Mouse (Mus musculus) kidney, adult 2 months (tissue): ENCODE results near the gene Rptor. TPM values are rescaled to one million over a fixed set of nuclear protein-coding genes. Genes with fewer than 3 reads are reported as not detected.

Experiments
- DNase-seq: peaks from one replicate; pipeline ENCODE4 v3.0.0; 2021
- H3K27ac ChIP-seq: fragments of 200-500 bp; 2 replicates; pipeline ENCODE4 v1.5.1; 2012; ENCODE audit warnings: low read depth, low read length, control low read depth, inconsistent platforms; ENCODE audit not compliant: insufficient read depth
- H3K27me3 ChIP-seq: fragments of 200-500 bp; replicated peaks from 2 replicates; pipeline ENCODE4 v1.6.1; 2012; ENCODE audit warnings: mild to moderate bottlenecking, moderate library complexity, low read length, inconsistent platforms; ENCODE audit not compliant: control insufficient read depth, insufficient read depth
- H3K36me3 ChIP-seq: fragments of 200-500 bp; 2 replicates; pipeline ENCODE4 v1.6.1; 2012; ENCODE audit warnings: mild to moderate bottlenecking, moderate library complexity, low read length, inconsistent platforms; ENCODE audit not compliant: control insufficient read depth, insufficient read depth
- H3K4me1 ChIP-seq: fragments of 200-500 bp; 2 replicates; pipeline ENCODE4 v1.6.1; 2011; ENCODE audit warnings: low read length; ENCODE audit not compliant: control insufficient read depth, insufficient read depth
- H3K4me3 ChIP-seq: fragments of 200-500 bp; 2 replicates; pipeline ENCODE4 v1.5.1; 2011; ENCODE audit warnings: mild to moderate bottlenecking, low read depth, low read length, control low read depth; ENCODE audit not compliant: insufficient read depth
- CTCF ChIP-seq: fragments of 200-500 bp; conservative IDR thresholded peaks from 2 replicates; pipeline ENCODE4 v1.5.1; 2011; ENCODE audit warnings: low read depth, mild to moderate bottlenecking, control low read depth, low read length, moderate library complexity, mixed read lengths; ENCODE audit not compliant: insufficient read depth, insufficient read length
- POLR2A ChIP-seq: fragments of 200-500 bp; IDR thresholded peaks from one replicate; pipeline ENCODE4 v1.6.1; 2011; ENCODE audit warnings: low read depth, low read length, control low read depth
- WGBS: fragments of 180-500 bp; shearing (Covaris S2); methylation state at CpG from one replicate; pipeline ENCODE4 v1.1.7; 2018; 5-methylcytosine and 5-hydroxymethylcytosine counted together
- polyA plus RNA-seq: library from polyadenylated mRNA; depleted of rRNA; stranded (reverse); fragments of >200 nt; gene quantifications from 2 replicates; pipeline ENCODE4 v1.2.3, GENCODE M21; 2012

Gene Rptor
- polyA plus RNA-seq, 1 experiment = 20.7 TPM

DNA sequence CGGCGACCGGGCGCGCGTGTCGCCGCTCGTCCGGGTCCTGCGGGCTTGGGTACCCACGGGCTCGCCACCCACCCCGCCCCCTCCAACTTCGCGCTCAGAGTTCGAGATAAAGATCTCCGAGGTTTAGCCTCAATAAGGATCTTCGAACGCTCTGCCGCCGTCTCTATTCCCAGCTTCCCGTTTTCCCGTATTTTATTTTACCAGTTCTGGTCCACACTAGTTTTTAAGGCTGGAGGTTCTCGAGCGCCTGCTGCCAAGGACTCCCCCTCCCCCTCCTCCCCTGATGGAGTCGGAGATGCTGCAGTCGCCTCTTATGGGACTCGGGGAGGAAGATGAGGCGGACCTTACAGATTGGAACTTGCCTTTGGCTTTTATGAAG is 811 bp downstream of the Rptor start:
- TF ChIP-seq POLR2A (no peak), CTCF (no peak)
- peak overlapping the region; percentile 73; the same call in 1 of the 2 replicates for H3K27ac ChIP-seq
- peak; percentile 26 for DNase-seq
- no peaks in the 10 kb centered on the region for H3K36me3 ChIP-seq
- H3K4me3 ChIP-seq = peak overlapping the region; percentile 99
- H3K27me3 ChIP-seq = no peaks in the 10 kb centered on the region
- peaks cover 7% of the 10 kb centered on the region for H3K4me1 ChIP-seq
- 1% methylated on average over 30 of the region's 30 CpGs for WGBS

DNA sequence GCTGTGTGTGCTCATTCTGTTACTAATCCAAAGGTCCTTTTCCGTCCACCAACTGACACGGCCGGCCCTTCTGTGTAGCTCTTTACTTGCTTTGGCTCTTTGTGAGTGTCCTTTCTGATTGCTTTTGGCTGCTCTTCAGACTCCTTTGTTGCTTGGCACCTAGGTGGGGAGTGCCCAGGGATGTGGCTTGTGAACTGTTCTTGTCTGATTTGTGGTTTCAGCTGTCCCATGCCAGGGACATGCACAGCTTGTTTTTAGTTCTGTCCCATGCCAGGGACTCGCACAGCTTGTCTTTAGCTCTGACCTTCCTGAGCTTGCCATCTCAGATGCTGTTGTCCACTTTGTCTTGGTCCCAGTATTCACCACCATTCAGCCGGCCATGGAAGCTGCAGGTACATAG is 4.8 kb downstream of the Rptor start:
- no peaks in the 10 kb centered on the region for H3K36me3 ChIP-seq
- H3K4me3 ChIP-seq = no peak overlapping the region
- no peaks in the 10 kb centered on the region for H3K27me3 ChIP-seq
- peaks cover 5% of the 10 kb centered on the region for H3K4me1 ChIP-seq
- TF ChIP-seq POLR2A (no peak), CTCF (no peak)
- DNase-seq = no peak
- no peak overlapping the region for H3K27ac ChIP-seq
- 83% methylated on average over 5 of the region's 5 CpGs for WGBS

DNA sequence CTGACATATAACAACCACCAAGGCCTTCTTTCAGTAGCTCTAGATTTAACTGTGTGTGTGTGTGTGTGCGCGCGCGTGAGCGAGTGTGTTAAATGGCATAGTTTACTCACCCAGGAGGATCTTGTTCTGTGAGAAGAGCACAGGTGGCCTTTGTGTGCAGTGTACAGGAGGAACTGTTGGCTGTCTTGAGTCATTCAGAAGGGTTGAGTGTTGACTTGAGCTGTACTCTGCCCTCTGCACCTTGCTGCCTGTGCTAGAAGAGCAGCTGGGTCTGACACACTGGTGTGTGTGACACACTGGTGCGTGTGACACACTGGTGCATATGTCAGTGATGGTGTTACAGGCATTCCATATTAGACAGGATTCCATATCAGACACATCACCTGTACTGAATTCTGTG is 8.8 kb downstream of the Rptor start:
- H3K4me3 ChIP-seq = no peak overlapping the region
- no peaks in the 10 kb centered on the region for H3K36me3 ChIP-seq
- H3K4me1 ChIP-seq = no peaks in the 10 kb centered on the region
- no peak overlapping the region for H3K27ac ChIP-seq
- no peak for DNase-seq
- TF ChIP-seq CTCF (no peak), POLR2A (no peak)
- WGBS = 94% methylated on average over 6 of the region's 6 CpGs
- no peaks in the 10 kb centered on the region for H3K27me3 ChIP-seq

DNA sequence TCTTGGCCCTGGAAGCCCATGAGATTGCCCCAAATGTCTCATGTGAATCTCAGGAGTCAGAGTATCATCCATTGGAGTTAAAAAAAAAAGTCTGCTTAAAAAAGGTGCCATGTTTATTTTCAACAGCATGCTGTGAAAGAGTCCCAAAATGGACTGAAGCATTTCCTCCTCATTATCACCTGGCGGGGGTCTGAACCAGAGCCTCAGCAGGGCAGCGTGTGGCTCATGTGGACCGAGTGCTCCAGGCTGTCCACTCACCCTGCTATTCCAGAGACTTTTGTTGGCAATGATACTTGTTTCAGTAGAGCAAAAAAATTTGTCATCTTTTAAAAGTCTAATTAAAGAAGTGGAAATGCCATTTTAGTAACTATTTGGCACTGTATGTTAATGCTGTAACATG is 9.5 kb downstream of the Rptor start:
- Histone ChIP-seq H3K4me3 (no peak overlapping the region), H3K27ac (no peak overlapping the region), H3K4me1 (no peaks in the 10 kb centered on the region), H3K27me3 (no peaks in the 10 kb centered on the region), H3K36me3 (no peaks in the 10 kb centered on the region)
- WGBS = 96% methylated on average over 3 of the region's 3 CpGs
- DNase-seq = no peak
- TF ChIP-seq POLR2A = no peak
- TF ChIP-seq CTCF = no peak

DNA sequence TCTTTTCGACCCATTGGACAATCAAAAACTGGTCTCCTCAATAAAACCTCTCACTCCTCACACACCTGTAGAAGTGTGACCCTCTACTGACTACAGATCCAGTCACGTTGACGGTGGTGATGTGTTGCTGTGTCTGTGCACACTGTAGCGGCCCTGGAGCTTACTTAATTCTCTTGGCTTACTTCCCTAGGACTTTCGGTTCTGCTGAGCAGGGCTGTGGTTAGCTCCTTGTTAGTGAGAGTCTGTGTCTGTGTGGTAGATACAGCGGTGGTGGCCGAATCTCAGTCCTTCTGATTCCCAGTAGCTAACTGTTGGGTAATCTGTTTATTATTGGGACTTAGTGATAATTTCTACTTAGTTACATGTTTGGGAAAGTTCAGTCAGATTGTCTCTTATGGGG is 12.4 kb downstream of the Rptor start:
- no peak overlapping the region for H3K4me3 ChIP-seq
- no peaks in the 10 kb centered on the region for H3K36me3 ChIP-seq
- no peak for DNase-seq
- no peaks in the 10 kb centered on the region for H3K27me3 ChIP-seq
- 87% methylated on average over 7 of the region's 7 CpGs for WGBS
- TF ChIP-seq CTCF = no peak
- TF ChIP-seq POLR2A = no peak
- H3K4me1 ChIP-seq = 0 out of 2 replicates have a peak, but pooled peaks cover under 1% of the 10 kb centered on the region
- no peak overlapping the region for H3K27ac ChIP-seq

DNA sequence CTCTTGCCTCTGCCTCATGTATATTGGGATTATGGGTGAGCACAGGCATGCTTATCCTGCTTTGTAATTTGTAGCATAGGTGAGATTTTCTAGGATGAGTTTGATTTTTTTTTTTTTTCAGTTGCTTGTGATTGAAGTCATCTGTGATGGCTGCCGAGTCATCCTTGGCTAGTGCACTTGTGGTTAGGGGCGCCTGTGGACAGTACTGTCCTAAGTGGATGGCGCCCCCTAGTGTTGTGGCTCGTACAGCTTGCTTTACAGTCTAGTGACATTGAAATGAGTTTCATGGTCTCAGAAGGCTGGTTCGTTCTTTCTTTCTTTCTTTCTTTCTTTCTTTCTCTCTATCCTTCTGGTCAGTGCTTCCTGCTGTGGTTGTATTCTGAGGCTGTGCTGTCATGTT is 16.1 kb downstream of the Rptor start:
- Histone ChIP-seq H3K4me1 (peaks cover 12% of the 10 kb centered on the region), H3K36me3 (no peaks in the 10 kb centered on the region), H3K4me3 (no peak overlapping the region), H3K27ac (no peak overlapping the region), H3K27me3 (no peaks in the 10 kb centered on the region)
- 58% methylated on average over 5 of the region's 5 CpGs for WGBS
- TF ChIP-seq CTCF (peak; percentile 63), POLR2A (no peak)
- DNase-seq = peak; percentile 35

DNA sequence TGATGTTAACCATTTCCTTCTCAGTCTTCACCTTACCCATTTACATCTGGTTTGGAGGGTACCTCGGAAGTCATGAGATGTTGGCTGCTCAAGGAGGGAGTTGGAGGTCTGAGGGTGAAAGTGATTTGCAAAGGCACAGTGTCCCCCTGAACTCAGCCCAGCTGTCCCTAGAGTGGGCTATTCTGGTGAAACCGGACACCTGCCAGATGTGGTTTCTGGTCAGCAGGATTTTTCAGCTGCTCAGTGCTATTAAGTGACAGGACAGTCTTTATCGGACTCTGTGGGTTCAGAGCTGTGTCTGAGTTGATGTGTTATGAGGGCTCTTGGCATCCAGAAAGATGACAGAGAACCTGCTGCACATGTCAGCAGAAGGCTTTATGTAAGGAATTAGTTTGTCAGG is 18.6 kb downstream of the Rptor start:
- 65% methylated on average over 3 of the region's 3 CpGs for WGBS

DNA sequence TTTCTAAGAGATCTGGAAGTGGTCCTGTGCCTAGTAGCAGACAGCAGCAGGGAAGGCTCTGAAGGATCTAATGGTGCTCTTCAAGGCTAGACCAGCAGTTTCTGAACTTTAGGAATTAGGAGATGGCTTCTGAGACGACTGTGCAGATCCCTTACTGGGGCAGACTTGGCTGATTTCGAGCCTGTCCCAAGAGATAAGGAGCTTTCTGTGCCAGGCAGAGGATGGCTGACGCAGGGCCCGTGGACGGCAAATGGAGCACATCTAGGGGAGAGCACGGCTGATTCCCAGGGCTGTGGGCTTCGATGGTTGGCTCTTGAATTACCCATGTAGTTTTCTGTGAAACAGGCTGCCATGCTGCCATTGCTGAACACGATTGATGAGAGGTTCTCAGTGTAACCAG is 21.1 kb downstream of the Rptor start:
- Histone ChIP-seq H3K4me3 (no peak overlapping the region), H3K36me3 (no peaks in the 10 kb centered on the region), H3K27me3 (no peaks in the 10 kb centered on the region), H3K27ac (no peak overlapping the region), H3K4me1 (peaks cover 12% of the 10 kb centered on the region)
- no peak for DNase-seq
- WGBS = 91% methylated on average over 8 of the region's 8 CpGs
- no peak for TF ChIP-seq CTCF
- no peak for TF ChIP-seq POLR2A

More for the DNA sequence above, 18.6 kb downstream of the Rptor start:
- Histone ChIP-seq H3K4me1 (peaks cover 12% of the 10 kb centered on the region), H3K27ac (no peak overlapping the region), H3K4me3 (no peak overlapping the region), H3K36me3 (no peaks in the 10 kb centered on the region), H3K27me3 (no peaks in the 10 kb centered on the region)
- TF ChIP-seq POLR2A (no peak), CTCF (no peak)
- DNase-seq = no peak
